Mouse (Mus musculus): Measurements from ENCODE around the gene Serpinh1.

Serpinh1 gene

DNA sequence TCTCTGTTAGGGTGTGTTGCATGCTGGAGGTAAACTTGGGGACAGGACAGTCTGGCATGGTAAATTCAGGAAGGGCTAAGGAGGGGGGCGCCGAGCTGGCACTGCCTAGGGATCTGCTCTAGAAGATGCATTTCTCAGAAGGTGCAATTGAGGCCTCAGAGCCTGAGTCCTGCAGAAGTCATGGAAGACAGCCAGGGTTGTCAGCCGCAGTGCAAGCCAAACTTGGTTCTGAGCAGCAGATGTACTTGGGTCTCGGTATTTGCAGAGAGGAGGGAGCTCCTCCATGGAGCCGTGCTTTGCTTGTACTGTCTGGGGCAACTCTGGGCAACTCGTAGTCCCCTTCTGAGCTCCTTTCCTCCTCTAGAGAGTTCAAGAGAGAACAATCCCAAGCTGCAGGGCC, 26.9 kb downstream of the Serpinh1 start:
- no peak for DNase-seq (ENCODE audit: low read depth, low spot score)

DNA sequence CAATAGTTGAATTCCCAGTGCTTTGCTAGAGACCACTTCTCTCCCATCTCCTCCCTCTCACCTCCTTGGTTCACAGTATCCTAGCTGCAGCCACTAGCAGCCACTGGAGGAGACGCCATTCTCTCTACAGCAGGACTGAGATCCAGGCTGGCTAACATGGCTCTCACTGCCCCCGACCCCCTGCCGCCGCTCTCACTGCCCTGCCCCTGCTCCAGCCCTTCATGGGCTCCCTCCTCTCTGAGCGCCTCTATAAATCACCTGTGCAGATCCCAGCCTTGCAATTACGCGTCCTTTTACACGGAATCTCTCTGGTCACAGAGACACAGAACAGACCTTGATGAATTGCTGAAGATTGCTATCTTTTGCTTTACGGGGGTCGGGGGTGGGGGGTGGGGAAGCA, 28.2 kb downstream of the Serpinh1 start:
- DNase-seq (ENCODE audit: low read depth, low spot score), result no peak

DNA sequence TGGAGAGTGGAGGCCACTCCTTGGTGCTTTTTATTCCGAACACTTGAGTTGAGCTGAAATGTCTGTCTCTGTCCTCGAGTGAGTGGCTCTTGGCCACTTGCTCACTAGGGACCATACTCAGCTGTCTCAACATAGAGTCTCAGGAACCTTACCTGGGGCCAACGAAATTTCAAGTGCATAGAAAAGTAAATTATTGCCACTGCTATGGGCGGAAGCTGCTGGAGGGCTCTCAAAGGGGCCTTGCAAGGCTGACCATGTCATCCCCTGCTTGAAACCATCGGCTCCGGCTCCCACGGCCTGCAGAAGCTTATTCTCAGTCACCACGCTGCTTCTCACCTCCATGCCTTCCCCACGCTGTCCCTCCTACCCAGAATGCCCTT, 29.7 kb downstream of the Serpinh1 start:
- DNase-seq (ENCODE audit: low read depth, low spot score), result no peak

GRCm38 (mm10) chr7:99322691-99323320, 30.2 kb downstream of the Serpinh1 start:
- DNase-seq (ENCODE audit: low read depth, low spot score), result no peak

DNA sequence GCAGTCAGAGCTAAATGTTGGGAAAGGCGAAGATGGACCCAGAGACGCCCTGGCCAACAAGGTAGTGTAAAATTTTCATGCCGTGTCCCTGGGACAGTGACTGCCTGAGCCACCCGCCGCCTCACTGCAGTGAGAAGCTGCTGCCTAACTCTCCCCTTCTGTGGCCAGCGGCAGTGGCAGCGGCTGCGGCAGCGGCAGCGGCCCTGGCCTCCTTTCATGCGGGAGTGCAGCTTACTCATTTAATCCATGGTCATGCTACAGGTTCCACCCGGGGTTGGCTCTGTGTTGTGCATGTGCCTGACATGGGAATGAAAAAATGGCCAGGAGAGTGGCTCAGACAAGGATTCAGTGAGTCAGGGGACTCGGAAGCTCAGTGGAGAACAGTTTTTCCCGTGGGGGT, 32.5 kb downstream of the Serpinh1 start:
- no peak for DNase-seq (ENCODE audit: low read depth, low spot score)

GRCm38 (mm10) chr7:99317475-99317874, 35.6 kb downstream of the Serpinh1 start:
- no peak for DNase-seq (ENCODE audit: low read depth, low spot score)

DNA sequence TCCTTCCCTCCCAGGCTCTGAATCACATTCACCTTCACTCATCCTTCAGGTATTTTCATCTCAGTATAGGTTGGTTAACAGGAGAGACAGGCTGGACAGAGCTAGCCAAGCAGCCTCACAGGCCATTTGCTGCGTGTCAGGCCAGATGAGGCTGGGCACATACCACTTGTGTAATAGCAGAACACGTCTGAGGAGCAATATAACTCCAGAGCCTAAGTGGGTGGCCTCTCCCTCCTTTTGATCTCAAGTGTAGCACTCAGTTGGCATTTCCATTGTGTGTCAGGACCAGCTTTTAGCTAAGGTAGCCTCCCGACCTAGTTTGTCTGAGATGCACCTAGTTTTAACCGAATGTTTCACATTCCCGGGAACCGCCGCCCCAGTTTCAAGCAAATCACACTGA, 36.8 kb downstream of the Serpinh1 start:
- DNase-seq (ENCODE audit: low read depth, low spot score), result no peak

DNA sequence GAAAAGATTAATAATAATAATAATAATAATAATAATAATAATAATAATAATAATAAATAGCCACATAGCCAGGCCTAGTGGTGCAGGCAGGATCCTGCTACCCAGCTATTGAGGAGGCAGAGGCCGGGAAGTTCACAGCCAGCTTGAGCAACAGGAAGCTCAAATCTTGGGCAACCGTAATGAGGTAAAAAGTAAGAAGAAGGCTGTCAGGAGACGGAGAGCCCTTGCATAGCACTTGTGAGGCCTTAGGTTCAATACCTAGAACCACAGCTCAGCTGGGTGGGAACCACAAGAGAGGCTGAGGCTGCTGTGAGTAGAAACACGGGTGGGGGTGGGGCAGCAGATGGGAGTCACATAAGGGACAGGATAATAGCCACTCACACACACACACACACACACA, 38.5 kb downstream of the Serpinh1 start:
- DNase-seq (ENCODE audit: low read depth, low spot score), result no peak

DNA sequence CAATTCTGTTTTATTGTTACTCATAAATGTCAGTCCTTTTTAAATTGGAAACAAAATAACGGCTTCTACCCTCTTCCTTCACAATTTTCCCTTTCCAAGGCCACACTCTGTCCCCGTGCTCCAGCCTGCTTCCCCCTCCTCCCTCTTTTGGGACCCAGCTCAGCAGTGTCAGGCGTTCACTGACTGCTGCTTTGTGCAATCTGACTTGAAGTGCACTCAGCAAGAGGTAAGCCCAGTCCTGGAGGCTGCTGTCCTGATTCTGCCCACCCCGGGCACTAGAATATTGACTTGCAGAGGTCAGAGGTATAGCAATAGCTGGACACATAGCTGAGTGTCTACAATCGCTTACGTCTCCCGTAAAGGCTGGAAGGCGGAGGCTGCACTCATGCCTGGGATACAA, 39.8 kb downstream of the Serpinh1 start:
- DNase-seq (ENCODE audit: low read depth, low spot score), result no peak

- no peak for DNase-seq (ENCODE audit: low read depth, low spot score)
These were observed 40.3 kb downstream of the Serpinh1 start for GRCm38 (mm10) chr7:99312671-99313143.

DNA sequence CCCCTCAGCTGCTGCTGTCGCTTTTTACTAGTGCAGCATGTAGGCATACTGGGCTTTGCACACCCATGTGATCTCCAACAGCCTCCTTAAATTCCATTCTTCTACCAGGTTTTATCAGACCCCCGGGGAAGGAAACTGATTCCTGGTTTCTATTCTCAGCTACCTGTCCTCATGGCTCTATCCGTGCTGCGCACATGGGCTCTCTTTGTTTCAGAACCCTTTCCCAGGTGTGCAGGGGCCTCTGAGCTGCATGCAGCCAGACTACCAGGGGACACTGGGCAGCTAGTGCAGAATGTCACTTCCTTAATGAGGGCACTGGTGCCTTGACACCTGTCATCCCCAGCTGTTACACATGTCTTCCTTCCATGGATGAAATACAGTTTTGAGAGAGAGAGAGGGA, 41.0 kb downstream of the Serpinh1 start:
- DNase-seq (ENCODE audit: low read depth, low spot score), result no peak

GRCm38 (mm10) chr7:99311433-99311832, 41.6 kb downstream of the Serpinh1 start:
- no peak for DNase-seq (ENCODE audit: low read depth, low spot score)

DNA sequence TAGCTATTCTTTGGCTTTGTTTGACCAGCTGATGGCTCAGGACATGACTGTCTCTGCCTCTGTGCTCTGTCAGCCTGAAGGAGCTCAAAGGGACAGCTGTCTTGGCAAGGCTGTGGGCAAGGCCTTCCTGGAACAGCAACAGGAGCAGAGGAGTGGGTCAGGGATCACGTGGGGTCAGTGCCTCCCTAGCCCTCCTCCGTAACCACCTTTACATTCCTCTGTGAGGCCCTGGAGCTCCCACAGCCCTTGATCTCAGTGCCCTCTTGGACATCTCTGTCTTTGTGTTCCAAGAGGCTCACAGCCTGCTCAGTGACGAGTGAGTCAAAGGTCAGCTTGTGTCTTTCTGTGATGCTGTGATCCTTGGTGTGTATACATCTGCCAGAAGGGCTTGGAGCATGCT, 46.4 kb downstream of the Serpinh1 start:
- DNase-seq (ENCODE audit: low read depth, low spot score), result no peak

DNA sequence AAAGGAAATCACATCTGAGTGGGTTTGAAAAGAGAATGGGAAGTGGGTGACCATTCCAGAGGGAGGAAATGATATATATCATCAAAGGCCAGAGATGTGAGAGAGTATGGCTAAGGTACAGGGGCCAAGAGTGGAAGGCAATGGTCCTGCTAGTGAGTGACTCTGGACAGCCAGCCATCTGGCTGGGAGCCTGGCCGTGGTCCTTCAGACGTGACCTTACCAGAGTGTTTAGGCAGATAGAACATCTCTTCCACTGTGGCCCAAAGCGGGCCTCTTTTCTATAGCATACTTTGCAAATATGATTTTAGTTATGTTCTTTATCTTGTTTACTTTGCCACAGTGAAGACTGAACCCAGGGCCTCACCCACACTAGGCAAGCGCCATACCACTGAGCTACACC, 47.4 kb downstream of the Serpinh1 start:
- DNase-seq (ENCODE audit: low read depth, low spot score), result no peak

- DNase-seq (ENCODE audit: low read depth, low spot score), result no peak
These were observed 48.1 kb downstream of the Serpinh1 start for GRCm38 (mm10) chr7:99304949-99305372.

DNA sequence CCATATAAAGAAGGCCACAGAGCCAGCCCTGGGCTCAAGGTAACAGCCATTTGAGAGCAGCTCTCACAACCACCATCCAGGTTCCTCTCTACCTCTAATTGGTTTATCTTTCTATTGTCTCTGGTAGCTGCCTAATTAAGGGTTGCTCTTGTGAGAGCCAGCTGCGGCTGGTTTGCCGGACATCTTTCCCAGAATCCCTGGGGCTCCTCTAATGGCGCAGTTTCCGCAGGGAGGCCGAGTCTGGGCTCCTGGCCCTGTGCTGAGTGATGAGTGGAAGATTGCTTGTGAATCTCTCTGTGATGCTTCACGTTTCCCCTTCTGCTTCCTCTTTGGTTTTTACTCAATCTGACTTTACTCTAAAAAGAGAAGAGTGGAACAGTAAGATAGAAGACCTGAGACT, 49.0 kb downstream of the Serpinh1 start:
- DNase-seq (ENCODE audit: low read depth, low spot score), result no peak

DNA sequence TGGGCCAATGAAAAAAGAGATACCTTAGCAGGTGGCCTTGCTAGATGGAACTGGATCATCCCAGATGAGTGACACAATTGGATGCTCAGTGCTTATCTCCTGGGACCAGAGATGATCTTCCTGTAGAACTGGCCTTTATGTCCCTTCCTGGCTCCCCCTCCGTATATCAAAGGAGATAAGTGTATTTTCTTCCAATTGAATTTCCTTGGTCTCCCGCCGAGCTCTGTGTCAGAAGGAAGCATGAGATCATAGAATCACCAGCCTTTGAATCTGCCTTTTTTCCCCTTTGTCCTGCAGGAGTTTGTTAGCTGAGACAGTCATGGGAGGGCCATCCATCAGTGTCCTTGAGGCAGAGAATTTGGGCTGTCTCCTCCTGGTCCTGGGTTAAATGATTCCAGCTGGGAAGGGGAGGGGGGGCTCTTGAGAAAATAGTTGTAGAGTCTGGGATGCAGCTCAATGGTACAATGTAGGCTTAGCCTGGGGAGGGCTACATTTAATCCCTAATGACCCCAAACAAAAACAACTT, 52.3 kb downstream of the Serpinh1 start:
- no peak for DNase-seq (ENCODE audit: low read depth, low spot score)

Data from c-Kit-negative CD71-positive TER-119-positive erythroid progenitor cells, embryonic 14.5 days (primary cell).